Mouse (Mus musculus) T-helper 1 cell (primary cell): Measurements from ENCODE around the gene Ccdc33.

Experiments used
- in situ Hi-C: fragments of 300-600 bp; cut with MboI, MseI; formaldehyde crosslinking; loops from one replicate; pipeline ENCODE4 v1.15.1; 2025; ENCODE audit warnings: high pct_unique_total_duplicates

The Ccdc33 gene

DNA sequence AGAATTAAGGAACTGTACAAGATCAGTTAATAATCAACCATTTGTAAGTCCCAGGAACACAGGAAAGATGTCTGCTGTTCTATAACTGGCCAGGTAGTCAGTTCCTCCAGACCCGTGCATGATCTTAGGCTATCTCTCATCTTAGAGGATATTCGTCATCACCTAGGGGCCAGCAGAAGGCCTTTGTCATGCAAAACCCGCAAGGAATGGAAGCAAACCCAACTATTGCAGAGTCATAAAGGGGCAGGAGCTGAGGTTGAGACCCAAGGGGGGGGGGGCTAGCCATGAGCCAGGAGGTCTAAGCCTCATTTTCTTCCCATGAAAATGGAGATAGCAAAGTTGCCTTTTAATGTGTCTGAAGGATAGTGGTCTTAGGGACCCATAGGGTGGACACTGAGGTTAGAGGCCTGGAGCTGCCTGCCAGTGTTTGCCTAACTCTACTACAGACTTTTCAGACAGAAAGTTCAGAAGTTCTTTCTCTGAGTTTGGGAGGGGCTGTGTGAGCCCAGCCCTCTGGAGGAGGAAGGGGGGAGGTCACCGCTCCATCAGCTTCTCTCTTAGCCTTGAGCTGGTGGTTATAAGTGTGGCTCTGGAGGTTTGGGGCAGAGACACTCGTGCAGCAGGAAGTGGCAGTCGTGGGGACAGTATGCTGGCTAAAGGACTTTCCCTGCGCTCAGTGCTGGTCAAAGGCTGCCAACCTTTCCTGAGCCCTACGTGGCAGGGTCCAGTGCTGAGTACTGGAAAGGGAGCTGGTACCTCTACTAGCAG is 104.0 kb downstream of the Ccdc33 start:
- in situ Hi-C loops: no loop called here

DNA sequence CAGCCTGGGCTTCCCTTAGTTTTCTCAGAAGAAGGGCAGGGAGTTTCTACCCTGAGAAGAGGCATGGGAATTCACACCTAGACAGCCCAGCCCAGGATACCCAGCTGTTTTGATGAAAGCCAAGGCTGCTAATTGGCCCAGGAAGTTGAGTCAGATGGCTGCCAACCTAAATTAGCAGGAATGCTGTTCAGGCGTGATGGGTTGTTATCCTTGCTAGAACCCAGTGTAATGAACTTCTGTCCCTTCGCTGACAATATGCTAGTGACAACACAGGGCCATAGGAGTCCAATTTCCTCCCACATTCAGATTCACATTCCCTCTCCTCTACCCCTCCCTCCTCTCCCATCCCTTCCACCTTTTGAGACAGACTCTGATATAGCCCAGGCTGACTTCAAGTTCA is 105.7 kb downstream of the Ccdc33 start:
- in situ Hi-C loops: no loop called here

DNA sequence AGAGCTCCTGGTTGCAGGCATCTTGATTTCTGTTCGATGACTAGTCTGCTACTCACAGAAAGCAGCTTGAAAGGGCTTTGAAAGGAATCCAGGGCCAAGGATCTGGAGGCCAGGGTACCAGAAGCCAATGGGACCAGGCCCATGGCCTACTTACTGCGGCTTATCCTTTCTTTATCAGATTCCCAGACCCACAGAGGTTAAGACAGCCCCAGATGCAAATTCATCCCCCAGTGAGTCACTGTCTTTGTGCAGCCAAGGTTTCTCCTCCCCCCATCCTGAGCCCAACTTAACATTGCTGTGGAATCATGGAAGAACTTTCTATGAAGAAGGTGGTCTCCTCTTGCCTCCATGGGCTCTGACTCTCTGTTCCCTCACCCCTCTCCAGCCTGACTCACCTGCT is 106.1 kb downstream of the Ccdc33 start:
- in situ Hi-C loops: no loop called here

DNA sequence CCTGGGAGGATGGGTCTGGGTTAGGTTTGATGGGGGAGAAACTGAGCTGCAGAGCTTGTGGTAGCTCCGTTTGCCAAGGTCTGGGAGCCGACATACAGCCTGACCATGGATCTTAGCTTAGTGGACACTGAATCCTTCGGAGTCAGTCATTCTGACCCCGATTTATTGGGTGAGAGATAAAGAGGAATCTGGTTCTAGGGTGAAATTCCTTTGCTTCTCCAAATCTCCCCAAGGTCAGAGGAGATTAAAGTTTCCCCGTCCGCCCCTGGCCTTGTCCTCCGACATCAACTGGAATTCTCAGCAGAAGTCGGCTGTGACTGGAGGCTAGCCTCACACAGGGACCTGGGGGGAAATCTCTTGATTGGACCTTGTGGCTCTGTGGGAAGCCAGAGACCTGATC is 107.1 kb downstream of the Ccdc33 start:
- in situ Hi-C loops: no loop called here

DNA sequence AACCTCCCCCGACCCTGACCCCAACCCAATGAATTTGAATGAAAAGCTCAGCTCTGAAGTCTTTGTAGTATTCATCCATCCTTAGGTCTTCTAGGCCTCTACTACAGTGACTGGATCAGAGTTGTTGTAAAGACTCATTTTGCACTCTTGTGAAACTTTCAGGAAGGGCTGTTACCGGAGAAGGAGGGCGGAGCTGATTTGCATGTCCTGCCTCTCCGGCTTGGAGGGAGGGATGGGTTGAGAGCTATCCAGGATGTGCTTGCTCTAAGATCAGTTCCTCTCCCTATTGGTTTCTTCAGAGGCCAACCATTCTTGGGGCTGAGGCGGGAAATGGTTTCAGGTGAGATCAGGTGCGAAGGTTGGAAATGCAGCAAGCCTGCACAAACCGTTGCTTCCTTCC is 107.6 kb downstream of the Ccdc33 start:
- in situ Hi-C loops: no loop called here

DNA sequence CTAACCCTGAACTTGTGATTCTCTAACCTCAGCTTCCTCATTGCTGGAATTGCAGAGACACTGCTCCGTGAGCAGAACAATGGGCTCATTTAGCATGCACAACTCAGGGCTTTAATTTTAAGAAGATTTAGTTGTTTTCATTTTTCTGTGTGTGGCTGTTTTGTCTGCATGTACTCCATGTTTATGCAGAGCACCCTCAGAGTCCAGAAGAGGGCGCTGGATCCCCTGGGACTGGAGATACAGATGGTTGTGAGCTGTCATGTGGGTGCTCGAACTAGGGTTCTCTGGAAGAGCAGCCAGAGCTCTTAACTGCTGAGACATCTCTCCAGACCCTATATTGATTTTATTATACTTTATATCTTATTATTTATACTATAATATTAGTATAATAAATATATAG is 109.0 kb downstream of the Ccdc33 start:
- in situ Hi-C loops: no loop called here

DNA sequence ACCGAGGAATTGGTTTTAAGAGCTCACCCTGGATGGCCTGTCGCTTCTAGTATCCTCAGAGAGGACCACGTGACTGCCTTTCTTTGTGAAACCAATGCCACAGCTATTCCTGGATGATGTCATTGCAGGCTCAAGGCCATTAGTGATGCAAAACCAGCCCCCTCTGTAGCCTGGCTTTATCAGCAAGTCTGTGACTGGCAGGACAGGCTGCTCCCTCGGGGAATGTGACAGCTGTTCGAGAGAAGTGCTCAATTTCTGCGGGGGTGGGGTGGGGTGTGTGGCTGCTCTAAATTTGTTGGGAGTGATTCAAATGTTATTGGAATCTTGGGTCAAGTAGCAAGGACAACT is 109.6 kb downstream of the Ccdc33 start:
- in situ Hi-C loops: no loop called here

DNA sequence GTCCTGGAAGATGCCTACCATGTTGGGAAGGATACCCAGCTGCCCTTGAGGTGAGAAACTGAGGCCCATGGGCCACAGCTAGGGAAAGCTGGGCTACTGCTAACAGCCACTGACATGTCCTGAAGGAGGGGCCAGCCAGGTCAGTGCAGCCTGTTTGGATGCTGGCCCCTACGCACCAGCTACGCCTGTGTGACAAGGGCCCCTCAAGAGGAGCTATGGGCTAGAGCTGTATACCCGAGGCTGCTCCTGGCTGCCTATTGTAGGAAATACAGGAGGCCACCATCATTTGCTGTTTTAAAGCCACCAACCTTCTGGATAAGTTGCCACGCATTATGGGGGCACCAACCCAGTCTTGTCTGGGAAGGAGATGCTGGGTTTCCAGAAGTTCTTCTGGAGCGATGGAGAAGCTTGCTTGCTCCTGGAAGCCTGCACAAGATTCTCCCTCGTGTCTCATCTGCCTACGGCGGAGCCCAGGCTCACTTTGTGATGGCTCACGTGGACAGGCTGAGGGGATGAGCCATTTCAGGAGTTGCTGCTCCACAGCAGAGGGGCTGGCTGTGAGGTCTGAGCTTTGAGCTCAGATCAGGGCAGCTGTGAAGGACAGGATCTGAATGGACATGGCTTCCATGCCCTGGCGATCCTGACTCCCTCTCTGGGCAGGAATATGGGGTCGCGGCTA is 110.1 kb downstream of the Ccdc33 start:
- in situ Hi-C loops: no loop called here

DNA sequence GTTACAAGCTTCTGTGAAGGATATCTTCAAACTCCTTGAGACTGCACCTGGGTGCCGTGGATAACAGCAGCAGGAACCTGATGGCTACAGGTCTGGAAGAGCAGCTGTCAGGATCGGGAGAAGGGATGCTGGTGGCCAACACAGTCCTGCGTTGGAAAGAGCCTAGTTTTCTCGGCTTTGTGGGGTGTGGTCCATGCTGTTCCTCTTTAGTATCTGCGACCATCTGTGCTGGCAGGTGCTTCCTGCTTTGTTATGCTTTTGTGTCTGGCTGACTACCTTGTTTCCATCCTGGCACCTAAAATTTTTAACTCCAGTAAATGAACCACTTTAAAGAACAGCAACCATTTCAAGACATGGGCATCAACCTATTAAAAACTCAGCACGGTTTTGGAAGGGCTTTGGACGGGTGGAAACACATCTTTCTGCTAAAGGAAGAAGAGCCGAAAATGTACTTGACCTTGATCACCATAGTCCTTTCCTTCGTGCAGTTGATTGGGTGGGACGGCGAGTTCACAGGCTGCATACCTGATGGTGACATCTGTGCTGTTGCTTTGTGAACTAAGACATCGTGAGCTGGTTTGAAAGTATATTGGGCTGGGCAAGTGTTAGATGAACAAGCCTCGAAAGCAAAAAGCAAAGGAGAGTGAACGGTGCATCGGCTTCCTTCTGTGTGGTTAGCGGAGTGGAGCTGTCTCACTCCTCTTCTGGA is 112.7 kb downstream of the Ccdc33 start, which contains the start of gene Cyp11a1:
Gene Cyp11a1, plus strand, starts transcription at position 659 of the 709 bp plus-strand sequence.
- in situ Hi-C loops: no loop called here

DNA sequence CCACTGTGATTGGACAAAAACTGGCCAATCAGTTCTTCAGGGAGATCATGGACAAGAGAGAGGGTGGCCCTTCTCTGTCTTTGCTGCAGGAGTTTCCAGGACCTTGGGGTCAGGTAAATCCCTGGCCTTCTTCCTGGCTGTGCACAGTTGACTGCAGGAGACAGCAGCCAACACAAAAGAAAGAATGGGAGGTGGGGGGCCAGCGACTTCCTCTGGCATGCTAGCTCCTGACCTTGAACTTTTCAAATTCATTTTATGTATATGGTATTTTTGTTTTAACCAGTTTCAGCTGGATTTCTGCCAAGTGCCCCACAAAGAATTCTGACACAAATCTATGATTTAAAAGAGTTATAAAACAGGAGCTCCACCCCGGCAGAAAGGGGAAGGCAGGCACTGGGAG is 115.4 kb downstream of the Ccdc33 start:
- in situ Hi-C loops: no loop called here

DNA sequence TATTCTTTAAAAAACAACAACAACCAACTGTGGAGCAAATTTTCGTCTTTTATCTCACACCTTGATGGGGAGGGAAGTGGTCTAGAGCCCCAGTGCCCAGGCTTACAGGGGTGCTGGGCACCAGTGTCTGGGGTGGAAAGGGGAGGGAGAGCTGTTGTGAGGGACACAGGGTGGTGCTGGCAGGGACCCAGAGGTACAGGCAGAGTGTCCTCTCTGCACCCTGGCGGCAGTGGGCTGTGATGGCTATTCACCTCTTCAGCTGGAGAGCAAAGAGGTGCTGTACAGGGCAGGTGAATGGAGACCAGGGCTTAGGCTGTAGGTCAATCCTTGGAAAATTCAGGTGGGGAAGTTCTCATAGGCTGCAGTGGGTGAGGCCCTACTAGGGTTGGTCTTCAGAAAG is 118.9 kb downstream of the Ccdc33 start:
- in situ Hi-C loops: loop anchor here (5.0 kb wide), 1 partner anchor 212 kb away; no protein-coding TSS in a partner anchor

DNA sequence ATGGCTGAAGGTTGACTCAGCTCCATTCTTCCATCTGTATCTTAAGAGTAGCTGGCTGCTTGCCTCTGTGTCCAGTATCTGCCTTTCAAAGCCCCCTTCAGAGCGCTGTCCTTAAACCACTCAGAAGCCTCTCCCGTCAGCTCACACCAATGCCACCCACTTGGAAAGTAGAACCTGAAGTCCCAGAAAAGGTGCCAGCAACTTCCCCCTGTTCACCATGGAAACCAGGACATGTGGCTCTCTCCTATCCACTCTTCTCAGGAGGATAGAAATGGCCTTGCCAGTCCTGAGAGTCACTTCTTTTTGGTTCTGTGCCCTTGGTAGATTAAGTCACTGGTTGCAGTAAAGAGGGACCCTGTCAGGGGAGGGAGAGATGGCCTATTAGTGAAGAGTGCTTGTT is 119.9 kb downstream of the Ccdc33 start:
- in situ Hi-C loops: loop anchor here (5.0 kb wide), 1 partner anchor 211 kb away; no protein-coding TSS in a partner anchor

DNA sequence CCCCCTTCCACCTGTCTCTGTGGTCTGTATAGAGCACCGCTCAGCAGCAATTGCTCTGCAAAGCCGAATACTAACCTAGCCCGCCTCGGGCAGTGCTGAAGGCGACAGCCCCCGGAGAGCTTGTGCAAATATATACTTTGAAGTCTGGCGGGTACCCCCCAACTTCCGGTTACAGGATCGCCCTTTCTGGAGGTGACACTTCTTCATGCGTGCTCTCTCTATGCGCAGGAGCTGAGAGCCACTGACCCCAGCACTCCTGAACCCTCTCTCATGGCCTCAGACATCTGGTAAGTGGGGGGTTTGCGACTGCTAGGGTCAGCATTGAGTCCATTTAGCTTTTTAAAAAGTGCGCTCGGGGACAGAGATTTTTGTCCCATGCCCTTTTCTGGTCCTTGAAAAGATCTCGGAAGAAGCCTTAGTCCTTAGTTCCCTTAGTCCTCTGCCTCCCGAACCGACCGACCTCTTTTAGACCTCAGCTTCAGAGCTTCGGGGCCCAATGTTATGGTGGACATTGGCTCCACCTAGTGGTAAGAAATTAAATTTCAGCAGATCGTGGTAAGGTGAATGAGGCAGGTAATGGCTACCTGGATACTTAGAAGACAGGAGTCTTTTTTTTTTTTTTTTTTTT is 120.5 kb downstream of the Ccdc33 start:
- in situ Hi-C loops: loop anchor here (5.0 kb wide), 1 partner anchor 211 kb away; no protein-coding TSS in a partner anchor

DNA sequence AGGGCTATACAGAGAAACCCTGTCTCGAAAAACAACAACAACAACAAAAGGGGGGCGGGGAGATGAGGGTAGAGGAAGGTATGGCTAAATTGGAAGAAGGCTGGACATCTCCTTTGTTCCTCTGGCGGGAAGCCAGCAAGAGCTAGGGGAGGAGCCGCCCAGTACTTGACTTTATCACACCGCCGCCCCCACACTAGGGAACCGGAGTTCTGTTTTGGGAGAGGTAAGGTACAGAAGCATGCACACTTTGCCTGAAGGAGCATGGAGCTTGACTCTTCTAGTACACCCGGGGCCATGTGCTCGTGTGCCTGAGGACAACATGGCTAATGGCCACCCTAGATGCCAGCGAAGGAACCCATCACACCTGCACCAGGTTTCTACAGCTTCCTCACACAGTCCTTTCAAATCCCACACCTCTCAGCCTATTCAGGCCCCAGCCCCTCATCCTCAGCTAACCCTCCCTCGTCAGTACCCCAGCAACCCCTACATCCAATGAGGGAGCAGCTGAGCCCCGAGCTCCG is 121.1 kb downstream of the Ccdc33 start:
- in situ Hi-C loops: loop anchor here (5.0 kb wide), 1 partner anchor 210 kb away; no protein-coding TSS in a partner anchor

DNA sequence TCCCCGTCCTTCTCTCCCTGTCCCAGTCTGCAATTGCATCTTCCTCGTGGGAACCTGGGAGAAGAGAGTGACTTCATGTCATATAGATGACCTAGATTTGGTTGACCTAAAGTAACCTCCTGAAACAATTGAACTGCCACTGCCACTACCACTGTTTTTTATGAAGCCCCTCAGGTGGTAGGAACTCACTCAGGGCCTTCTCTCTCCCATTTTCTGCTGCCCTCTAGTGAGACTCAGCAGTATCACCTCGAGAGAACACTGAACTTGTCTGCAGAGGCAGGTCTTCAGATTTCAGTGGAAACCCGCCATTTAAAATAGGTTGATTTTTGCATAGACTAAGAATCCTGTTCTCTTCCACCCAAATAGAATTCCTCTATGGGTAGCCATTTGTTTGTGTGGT is 123.3 kb downstream of the Ccdc33 start:
- in situ Hi-C loops: loop anchor here (5.0 kb wide), 1 partner anchor 208 kb away; no protein-coding TSS in a partner anchor

DNA sequence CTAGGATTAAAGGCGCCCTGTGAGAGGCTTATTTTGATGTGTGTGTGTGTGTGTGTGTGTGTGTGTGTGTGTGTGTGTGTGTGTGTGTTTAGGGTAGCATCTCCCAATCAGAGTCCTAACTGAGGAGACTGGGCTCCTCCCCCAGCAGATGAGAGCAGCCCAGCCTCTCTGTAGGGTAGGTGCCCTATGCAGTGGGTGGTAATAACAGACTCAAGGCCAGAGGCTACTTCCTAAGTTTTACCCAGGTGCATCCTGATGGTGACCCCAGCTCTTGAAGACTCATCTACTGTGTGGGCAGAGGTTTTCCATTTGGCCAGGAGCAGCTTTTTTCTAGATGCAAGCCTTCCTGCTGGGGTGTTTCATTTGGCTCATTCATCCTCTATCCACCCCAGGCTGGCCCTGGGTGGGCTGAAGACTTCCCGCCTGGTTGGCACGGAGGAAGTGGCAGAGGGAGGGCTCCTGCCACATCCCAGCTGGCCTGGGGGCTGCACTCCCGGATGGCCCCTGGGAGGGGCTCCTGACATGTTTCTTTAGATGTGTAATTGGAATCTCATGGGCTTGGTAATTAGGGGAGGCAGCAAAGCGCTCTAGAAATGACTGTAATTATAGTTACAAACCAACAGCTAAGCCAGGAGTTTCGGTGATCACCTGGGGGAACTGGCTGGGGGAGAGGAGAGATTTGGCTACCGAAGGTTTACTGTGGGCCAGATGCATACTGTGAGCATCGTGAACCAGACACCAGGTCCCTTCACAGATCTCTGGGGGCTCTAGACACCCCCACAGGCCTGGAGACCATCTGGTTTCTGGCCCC is 125.6 kb downstream of the Ccdc33 start:
- in situ Hi-C loops: loop anchor here (5.0 kb wide), 2 partner anchors 56 to 131 kb away; no protein-coding TSS in a partner anchor

DNA sequence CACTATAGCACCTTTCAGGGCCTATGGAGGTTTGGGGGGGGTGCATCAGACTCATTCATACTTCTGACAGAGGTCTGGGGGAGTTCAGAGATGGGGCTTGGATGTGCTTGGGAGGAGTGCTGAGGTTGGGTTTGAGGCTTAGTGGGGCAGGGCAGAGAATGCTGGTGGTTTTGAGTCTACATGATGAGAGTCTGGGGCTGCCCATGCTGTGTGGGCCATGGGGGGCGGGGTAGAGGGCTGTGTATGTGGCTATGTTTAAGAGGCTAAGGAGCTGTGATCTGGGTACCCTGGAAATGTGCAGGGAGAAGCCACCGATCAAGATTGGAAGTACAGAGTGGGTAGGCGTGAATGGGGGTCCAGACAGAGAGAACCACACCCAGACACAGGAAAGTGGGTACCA is 126.6 kb downstream of the Ccdc33 start:
- in situ Hi-C loops: loop anchor here (5.0 kb wide), 2 partner anchors 55 to 130 kb away; no protein-coding TSS in a partner anchor

DNA sequence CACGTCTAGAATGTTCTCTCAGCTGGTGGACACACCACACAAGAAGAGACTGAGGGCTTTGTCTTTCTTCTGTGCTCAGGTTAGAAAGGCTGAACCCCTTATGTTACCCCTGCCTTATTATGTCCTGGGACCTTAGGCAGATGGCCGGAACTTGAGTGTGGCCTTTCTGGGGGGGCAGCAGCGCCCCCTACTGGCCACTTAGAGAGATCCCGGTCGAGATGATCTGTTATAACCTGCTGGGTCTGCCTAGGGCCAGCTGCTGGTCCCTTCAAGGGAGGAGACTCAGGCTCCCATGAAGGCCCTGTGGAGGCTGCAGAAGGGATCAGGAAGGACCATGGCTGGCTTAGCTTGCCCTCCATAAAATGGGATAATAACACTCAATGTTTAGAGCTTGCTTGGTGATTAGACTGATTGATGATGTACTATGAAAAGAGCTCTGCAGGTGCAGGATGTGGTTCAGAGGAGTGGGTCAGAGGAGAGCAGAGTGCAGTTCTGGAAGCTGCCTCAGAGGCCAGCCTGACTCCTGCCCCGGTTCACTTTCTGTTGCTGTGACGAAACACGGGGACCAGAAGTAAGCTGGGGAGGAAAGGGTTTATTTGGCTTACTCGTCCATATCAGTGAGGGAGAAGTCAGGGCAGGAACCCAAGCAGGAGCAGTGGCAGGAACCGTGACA is 128.0 kb downstream of the Ccdc33 start:
- in situ Hi-C loops: loop anchor here (5.0 kb wide), 2 partner anchors 53 to 128 kb away; no protein-coding TSS in a partner anchor

DNA sequence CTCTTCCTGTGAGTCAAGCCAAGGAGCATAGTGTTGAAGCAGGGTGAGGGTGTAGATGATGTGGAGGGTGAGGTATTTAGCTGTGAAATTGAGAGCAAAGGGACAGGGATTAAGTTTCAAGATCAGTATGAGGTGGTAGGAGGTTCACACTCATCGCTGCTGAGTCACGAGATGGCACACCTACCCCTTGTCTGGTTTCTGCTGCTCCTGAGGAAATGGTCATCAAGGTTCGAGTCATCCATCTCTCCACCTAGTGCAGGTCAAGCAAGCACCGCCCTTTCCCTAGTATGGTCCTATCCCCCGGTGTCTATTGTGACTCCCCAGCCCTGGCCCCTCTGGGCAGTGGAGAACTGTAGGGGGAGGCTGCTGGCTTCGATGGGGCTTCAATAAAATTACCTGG is 129.3 kb downstream of the Ccdc33 start:
- in situ Hi-C loops: no loop called here

DNA sequence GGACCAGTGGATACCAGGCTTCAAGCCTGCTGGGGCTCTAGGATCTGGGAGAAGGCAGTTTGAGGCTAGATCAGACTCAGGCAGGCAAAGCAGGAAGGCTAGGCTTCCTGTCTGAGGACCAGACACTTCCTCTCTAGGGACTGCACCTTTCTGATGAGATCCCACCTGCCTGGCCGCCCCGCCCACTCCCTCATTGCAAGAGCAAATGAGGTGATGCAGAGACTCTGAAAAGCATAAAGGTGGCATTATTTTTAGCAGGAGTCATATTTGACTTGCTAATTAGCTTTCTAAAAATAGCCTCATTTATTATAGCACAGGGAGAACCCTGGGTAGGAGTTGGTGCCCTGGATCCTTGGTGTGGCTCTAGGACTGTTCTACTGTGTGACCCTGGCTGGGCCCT is 130.5 kb downstream of the Ccdc33 start:
- in situ Hi-C loops: no loop called here
